15 mouse cellular contexts compared by ENCODE assay signal in genomic region chr12:108850129-108850528, GRCm38 (mm10). TPM values are rescaled to one million over a fixed set of nuclear protein-coding genes. Genes with fewer than 3 reads are reported as not detected.
DNase-seq lines count a peak whose midpoint lies in the region; ATAC-seq and TF ChIP-seq lines count a peak whose summit lies in the region.
"Had no signal": no experiment of that assay in that cellular context is flagged by ENCODE, and none has a peak within 500 bp of the region (broad histone marks: within the 10 kb centered on the region; RNA-seq: fewer than 3 reads in every experiment).

No protein-coding gene starts in this region.

- peak; percentile 58 for ATAC-seq in liver, embryonic 14.5 days (ENCODE audit: insufficient read depth)
- ATAC-seq: forebrain, embryonic 15.5 days; midbrain, embryonic 15.5 days had no signal

- DNase-seq in kidney, adult 2 months, result peak; percentile 51
- no peak for DNase-seq in kidney, adult 11 months
- peak; percentile 48 for DNase-seq in liver
- no peak for DNase-seq in liver, embryonic 14.5 days (ENCODE audit: low read depth in 3 of 3, low spot score in 3 of 3)
- DNase-seq in lung, postnatal 14 days, result peak; percentile 42
- no peak for DNase-seq in right cerebral cortex, adult 18-20 months
- no peak for DNase-seq in limb, embryonic 10.5 days (ENCODE audit: low spot score)
- DNase-seq: adrenal gland, adult 8-10 months; cerebellum, adult 9-10 months; left cerebral cortex, postnatal 4 days; right cerebral cortex, postnatal 4 days; thymus, adult 18-20 months had no signal

- H3K4me3 ChIP-seq in kidney, adult 2 months (ENCODE audit: insufficient read depth, low read depth, low read length), result no peak overlapping the region
- H3K4me3 ChIP-seq in liver, embryonic 14.5 days (ENCODE audit: insufficient read depth in 1 of 2, low read depth in 2 of 2, low read length in 2 of 2), result no peak overlapping the region
- no peak overlapping the region for H3K4me3 ChIP-seq in limb, embryonic 10.5 days
- H3K4me3 ChIP-seq: forebrain, embryonic 15.5 days; midbrain, embryonic 15.5 days had no signal

- TF ChIP-seq CTCF in kidney, adult 2 months (conservative IDR thresholded peaks at IDR 0.05; ENCODE audit: insufficient read depth, insufficient read length, low read depth, low read length), result no peak
- no peak for TF ChIP-seq CTCF in liver, embryonic 14.5 days (IDR thresholded peaks at IDR 0.05; ENCODE audit: low read depth)

- no peaks in the 10 kb centered on the region for H3K9me3 ChIP-seq in liver, embryonic 14.5 days (ENCODE audit: control insufficient read depth, low read length)
- no peaks in the 10 kb centered on the region for H3K9me3 ChIP-seq in limb, embryonic 10.5 days (replicated peaks)
- H3K9me3 ChIP-seq: forebrain, embryonic 15.5 days; midbrain, embryonic 15.5 days had no signal

- no peak for TF ChIP-seq POLR2A in kidney, adult 2 months (IDR thresholded peaks at IDR 0.05; ENCODE audit: low read depth, low read length)

- no peaks in the 10 kb centered on the region for H3K4me1 ChIP-seq in kidney, adult 2 months (ENCODE audit: control insufficient read depth, insufficient read depth, low read length)
- peaks cover 0 to 16% of the 10 kb centered on the region in 2 experiments; a peak in 3 of 4 replicates for H3K4me1 ChIP-seq in liver, embryonic 14.5 days (replicated peaks; ENCODE audit: control insufficient read depth in 2 of 2, insufficient read depth in 2 of 2, low read length in 1 of 2)
- H3K4me1 ChIP-seq in limb, embryonic 10.5 days, result 0 out of 2 replicates have a peak, but pooled peaks cover 7% of the 10 kb centered on the region

- no peaks in the 10 kb centered on the region for H3K27me3 ChIP-seq in kidney, adult 2 months (replicated peaks; ENCODE audit: control insufficient read depth, insufficient read depth, low read length)
- no peaks in the 10 kb centered on the region for H3K27me3 ChIP-seq in liver, embryonic 14.5 days (ENCODE audit: control insufficient read depth, insufficient read depth, low read length)
- no peaks in the 10 kb centered on the region for H3K27me3 ChIP-seq in limb, embryonic 10.5 days (ENCODE audit: low read depth, poor library complexity, severe bottlenecking)
- H3K27me3 ChIP-seq: forebrain, embryonic 15.5 days; midbrain, embryonic 15.5 days had no signal

- H3K36me3 ChIP-seq in kidney, adult 2 months (ENCODE audit: control insufficient read depth, insufficient read depth, low read length), result no peaks in the 10 kb centered on the region
- H3K36me3 ChIP-seq in liver, embryonic 14.5 days (replicated peaks; ENCODE audit: control insufficient read depth, insufficient read depth, low read depth), result no peaks in the 10 kb centered on the region
- peaks cover 34% of the 10 kb centered on the region for H3K36me3 ChIP-seq in limb, embryonic 10.5 days

- no peak overlapping the region for H3K4me2 ChIP-seq in liver, embryonic 14.5 days (ENCODE audit: low read depth)
- H3K4me2 ChIP-seq: forebrain, embryonic 15.5 days; midbrain, embryonic 15.5 days had no signal

- TF ChIP-seq EP300 in liver, embryonic 14.5 days (IDR thresholded peaks at IDR 0.05; ENCODE audit: low read depth), result 0 out of 2 replicates have a peak, but pooled peaks have one; percentile 10

- H3K27ac ChIP-seq in kidney, adult 2 months (ENCODE audit: insufficient read depth, low read depth, low read length), result no peak overlapping the region
- no peak overlapping the region for H3K27ac ChIP-seq in liver, embryonic 14.5 days
- H3K27ac ChIP-seq in limb, embryonic 10.5 days, result no peak overlapping the region
- H3K27ac ChIP-seq: forebrain, embryonic 15.5 days; kidney, postnatal 0 days; midbrain, embryonic 15.5 days had no signal

- H3K9ac ChIP-seq in liver, embryonic 14.5 days (replicated peaks), result no peak overlapping the region
- H3K9ac ChIP-seq: forebrain, embryonic 15.5 days; midbrain, embryonic 15.5 days had no signal

- 44% methylated on average over 8 of the region's 8 CpGs for WGBS in kidney, adult 2 months
- WGBS in liver, embryonic 14.5 days (ENCODE audit: insufficient replicate concordance), result 61% methylated on average over 8 of the region's 8 CpGs
- 61% methylated on average over 8 of the region's 8 CpGs for WGBS in limb, embryonic 10.5 days

RNA-seq across cellular contexts. Expression of gene Slc25a47, which starts 14.3 kb away (rescaled TPM):
- polyA plus RNA-seq in kidney, adult 2 months (2012; rRNA removed), result 7.0 and 9.2 TPM in 2 replicates
- 3.9 and 4.3 TPM in 2 replicates for polyA plus RNA-seq in liver, embryonic 14.5 days (2012; rRNA removed)
- polyA plus RNA-seq in liver, embryonic 14.5 days (2014; fragmentation: Nextera tagmentation; extraction: Ambion mirVana), result 2.3 and 3.4 TPM in 2 replicates
- 13.1 and 15.6 TPM in 2 replicates for polyA plus RNA-seq in limb, embryonic 10.5 days (2016; fragmentation: Nextera tagmentation; extraction: Ambion mirVana)

RNA-seq across cellular contexts. Expression of gene Slc25a29, which starts 14.4 kb away (rescaled TPM):
- 12.7 and 14.3 TPM in 2 replicates for polyA plus RNA-seq in kidney, adult 2 months (2012; rRNA removed)
- polyA plus RNA-seq in liver, embryonic 14.5 days (2012; rRNA removed), result 0.40 and 0.49 TPM in 2 replicates
- 0.51 and 0.85 TPM in 2 replicates for polyA plus RNA-seq in liver, embryonic 14.5 days (2014; fragmentation: Nextera tagmentation; extraction: Ambion mirVana)
- polyA plus RNA-seq in limb, embryonic 10.5 days (2016; fragmentation: Nextera tagmentation; extraction: Ambion mirVana), result 12.8 and 13.8 TPM in 2 replicates

RNA-seq across cellular contexts. Expression of gene Wdr25, which starts 43.3 kb away (rescaled TPM):
- polyA plus RNA-seq in kidney, adult 2 months (2012; rRNA removed), result 19.5 and 21.3 TPM in 2 replicates
- polyA plus RNA-seq in liver, embryonic 14.5 days (2012; rRNA removed), result 2.6 and 3.7 TPM in 2 replicates
- polyA plus RNA-seq in liver, embryonic 14.5 days (2014; fragmentation: Nextera tagmentation; extraction: Ambion mirVana), result 1.2 and 2.2 TPM in 2 replicates
- polyA plus RNA-seq in limb, embryonic 10.5 days (2016; fragmentation: Nextera tagmentation; extraction: Ambion mirVana), result 11.8 and 12.3 TPM in 2 replicates

RNA-seq across cellular contexts. Expression of gene Wars, which starts 43.8 kb away (rescaled TPM):
- polyA plus RNA-seq in kidney, adult 2 months (2012; rRNA removed), result 54.4 and 57.2 TPM in 2 replicates
- polyA plus RNA-seq in liver, embryonic 14.5 days (2012; rRNA removed), result 19.1 and 19.4 TPM in 2 replicates
- polyA plus RNA-seq in liver, embryonic 14.5 days (2014; fragmentation: Nextera tagmentation; extraction: Ambion mirVana), result 27.8 and 29.2 TPM in 2 replicates
- 138 and 157 TPM in 2 replicates for polyA plus RNA-seq in limb, embryonic 10.5 days (2016; fragmentation: Nextera tagmentation; extraction: Ambion mirVana)

RNA-seq across cellular contexts. Expression of gene Yy1, which starts 57.4 kb away (rescaled TPM):
- 13.5 and 14.1 TPM in 2 replicates for polyA plus RNA-seq in kidney, adult 2 months (2012; rRNA removed)
- 8.1 and 11.8 TPM in 2 replicates for polyA plus RNA-seq in liver, embryonic 14.5 days (2012; rRNA removed)
- 7.9 and 9.1 TPM in 2 replicates for polyA plus RNA-seq in liver, embryonic 14.5 days (2014; fragmentation: Nextera tagmentation; extraction: Ambion mirVana)
- polyA plus RNA-seq in limb, embryonic 10.5 days (2016; fragmentation: Nextera tagmentation; extraction: Ambion mirVana), result 16.9 and 19.0 TPM in 2 replicates

Comparison
In these comparisons a context has a peak if more than half of its experiments do, and no peak if none do; other contexts are left out.
1. DNase-seq: peak in kidney, adult 2 months (single experiment), liver (single experiment) and lung, postnatal 14 days (single experiment); none in kidney, adult 11 months (single experiment), liver, embryonic 14.5 days (0 of 3), right cerebral cortex, adult 18-20 months (single experiment) and limb, embryonic 10.5 days (single experiment).